Mouse (Mus musculus): ENCODE data around the gene Rxrb. TPM values are rescaled to one million over a fixed set of nuclear protein-coding genes. Genes with fewer than 3 reads are reported as not detected.
A peak's percentile ranks its signal among the peaks of the same experiment; 100 is the strongest.

The Rxrb gene
- polyA plus RNA-seq, 1 experiment from 2014 or later: 28.5 TPM

- Histone ChIP-seq H3K36me3 (ENCODE audit: control insufficient read depth, insufficient read depth, low read length) (peaks cover 22% of the 10 kb centered on the region), H3K4me2 (ENCODE audit: low read length) (peak overlapping the region; percentile 71), H3K4me3 (ENCODE audit: low read depth, low read length) (no peak overlapping the region), H3K4me1 (replicated peaks; ENCODE audit: control insufficient read depth, insufficient read depth, low read length) (peaks cover 56% of the 10 kb centered on the region), H3K27me3 (replicated peaks; ENCODE audit: control insufficient read depth, insufficient read depth, low read length) (no peaks in the 10 kb centered on the region), H3K27ac (ENCODE audit: low read depth) (peak overlapping the region; percentile 66; the same call in 1 of the 2 replicates), H3K9ac (ENCODE audit: low read length) (no peak overlapping the region), H3K9me3 (ENCODE audit: control insufficient read depth, low read length) (no peaks in the 10 kb centered on the region)
- no peak for ATAC-seq (replicated peaks; ENCODE audit: low FRiP score, low TSS enrichment, low read depth)
- 79% methylated on average over 17 of the region's 17 CpGs for WGBS
- no peak for DNase-seq (ENCODE audit: low spot score)
Measured at GRCm38 (mm10) chr17:34028501-34029149, 3.0 kb upstream of the Rxrb start.

- H3K9ac ChIP-seq (ENCODE audit: low read length): 0 out of 2 replicates have a peak overlapping the region, but pooled peaks have one; percentile 8
- H3K27ac ChIP-seq (ENCODE audit: low read depth): no peak overlapping the region
- WGBS: 87% methylated on average over 18 of the region's 18 CpGs
- H3K9me3 ChIP-seq (ENCODE audit: control insufficient read depth, low read length): no peaks in the 10 kb centered on the region
- peak overlapping the region; percentile 82; the same call in 1 of the 2 replicates for H3K4me2 ChIP-seq (ENCODE audit: low read length)
- H3K4me1 ChIP-seq (replicated peaks; ENCODE audit: control insufficient read depth, insufficient read depth, low read length): peaks cover 56% of the 10 kb centered on the region
- DNase-seq (ENCODE audit: low spot score): no peak
- H3K36me3 ChIP-seq (ENCODE audit: control insufficient read depth, insufficient read depth, low read length): peaks cover 28% of the 10 kb centered on the region
- H3K4me3 ChIP-seq (ENCODE audit: low read depth, low read length): no peak overlapping the region
- H3K27me3 ChIP-seq (replicated peaks; ENCODE audit: control insufficient read depth, insufficient read depth, low read length): no peaks in the 10 kb centered on the region
- no peak for ATAC-seq (replicated peaks; ENCODE audit: low FRiP score, low TSS enrichment, low read depth)
Measured at GRCm38 (mm10) chr17:34029150-34029889, 2.3 kb upstream of the Rxrb start.

- ATAC-seq (replicated peaks; ENCODE audit: low FRiP score, low TSS enrichment, low read depth) (no peak), DNase-seq (ENCODE audit: low spot score) (no peak)
- Histone ChIP-seq H3K27me3 (replicated peaks; ENCODE audit: control insufficient read depth, insufficient read depth, low read length) (no peaks in the 10 kb centered on the region), H3K9ac (ENCODE audit: low read length) (peak overlapping the region; percentile 93), H3K4me2 (ENCODE audit: low read length) (peak overlapping the region; percentile 82), H3K27ac (ENCODE audit: low read depth) (no peak overlapping the region), H3K9me3 (ENCODE audit: control insufficient read depth, low read length) (no peaks in the 10 kb centered on the region), H3K4me1 (replicated peaks; ENCODE audit: control insufficient read depth, insufficient read depth, low read length) (peaks cover 56% of the 10 kb centered on the region), H3K36me3 (ENCODE audit: control insufficient read depth, insufficient read depth, low read length) (peaks cover 35% of the 10 kb centered on the region), H3K4me3 (ENCODE audit: low read depth, low read length) (peak overlapping the region; percentile 96)
- WGBS: 68% methylated on average over 21 of the region's 21 CpGs
Measured at GRCm38 (mm10) chr17:34029890-34030595, 1.6 kb upstream of the Rxrb start.

GRCm38 (mm10) chr17:34030861-34031326 lies 718 bp upstream of the Rxrb start:
- peak overlapping the region; percentile 93 for H3K9ac ChIP-seq (ENCODE audit: low read length)
- DNase-seq (ENCODE audit: low spot score) (no peak), ATAC-seq (replicated peaks; ENCODE audit: low FRiP score, low TSS enrichment, low read depth) (no peak)
- peak overlapping the region; percentile 82 for H3K4me2 ChIP-seq (ENCODE audit: low read length)
- H3K36me3 ChIP-seq (ENCODE audit: control insufficient read depth, insufficient read depth, low read length): peaks cover 44% of the 10 kb centered on the region
- 3% methylated on average over 20 of the region's 20 CpGs for WGBS
- no peaks in the 10 kb centered on the region for H3K9me3 ChIP-seq (ENCODE audit: control insufficient read depth, low read length)
- peaks cover 49% of the 10 kb centered on the region for H3K4me1 ChIP-seq (replicated peaks; ENCODE audit: control insufficient read depth, insufficient read depth, low read length)
- no peaks in the 10 kb centered on the region for H3K27me3 ChIP-seq (replicated peaks; ENCODE audit: control insufficient read depth, insufficient read depth, low read length)
- H3K27ac ChIP-seq (ENCODE audit: low read depth): peak overlapping the region; percentile 87
- peak overlapping the region; percentile 96 for H3K4me3 ChIP-seq (ENCODE audit: low read depth, low read length)

GRCm38 (mm10) chr17:34032174-34032632 lies 591 bp downstream of the Rxrb start:
- Histone ChIP-seq H3K9me3 (ENCODE audit: control insufficient read depth, low read length) (no peaks in the 10 kb centered on the region), H3K27me3 (replicated peaks; ENCODE audit: control insufficient read depth, insufficient read depth, low read length) (no peaks in the 10 kb centered on the region), H3K36me3 (ENCODE audit: control insufficient read depth, insufficient read depth, low read length) (peaks cover 57% of the 10 kb centered on the region), H3K4me1 (replicated peaks; ENCODE audit: control insufficient read depth, insufficient read depth, low read length) (peaks cover 36% of the 10 kb centered on the region), H3K4me3 (ENCODE audit: low read depth, low read length) (peak overlapping the region; percentile 96), H3K4me2 (ENCODE audit: low read length) (peak overlapping the region; percentile 64), H3K27ac (ENCODE audit: low read depth) (peak overlapping the region; percentile 93), H3K9ac (ENCODE audit: low read length) (peak overlapping the region; percentile 93)
- under 1% methylated on average over 43 of the region's 48 CpGs for WGBS
- ATAC-seq (replicated peaks; ENCODE audit: low FRiP score, low TSS enrichment, low read depth) (peak; percentile 11; the same call in 1 of the 2 replicates), DNase-seq (ENCODE audit: low spot score) (peak; percentile 69)

GRCm38 (mm10) chr17:34032806-34033205 lies 1.2 kb downstream of the Rxrb start:
- Histone ChIP-seq H3K4me1 (replicated peaks; ENCODE audit: control insufficient read depth, insufficient read depth, low read length) (peaks cover 34% of the 10 kb centered on the region), H3K4me2 (ENCODE audit: low read length) (peak overlapping the region; percentile 64), H3K4me3 (ENCODE audit: low read depth, low read length) (peak overlapping the region; percentile 96), H3K9ac (ENCODE audit: low read length) (peak overlapping the region; percentile 93), H3K27me3 (replicated peaks; ENCODE audit: control insufficient read depth, insufficient read depth, low read length) (no peaks in the 10 kb centered on the region), H3K27ac (ENCODE audit: low read depth) (no peak overlapping the region), H3K36me3 (ENCODE audit: control insufficient read depth, insufficient read depth, low read length) (peaks cover 63% of the 10 kb centered on the region), H3K9me3 (ENCODE audit: control insufficient read depth, low read length) (no peaks in the 10 kb centered on the region)
- ATAC-seq (replicated peaks; ENCODE audit: low FRiP score, low TSS enrichment, low read depth): no peak
- 65% methylated on average over 9 of the region's 9 CpGs for whole genome bisulfite sequencing
- DNase-seq (ENCODE audit: low spot score): no peak

GRCm38 (mm10) chr17:34033441-34033840 lies 1.8 kb downstream of the Rxrb start:
- no peak for ATAC-seq (replicated peaks; ENCODE audit: low FRiP score, low TSS enrichment, low read depth)
- H3K27me3 ChIP-seq (replicated peaks; ENCODE audit: control insufficient read depth, insufficient read depth, low read length): 0 out of 2 replicates have a peak, but pooled peaks cover 2% of the 10 kb centered on the region
- H3K4me3 ChIP-seq (ENCODE audit: low read depth, low read length): no peak overlapping the region
- H3K4me1 ChIP-seq (replicated peaks; ENCODE audit: control insufficient read depth, insufficient read depth, low read length): peaks cover 29% of the 10 kb centered on the region
- H3K9me3 ChIP-seq (ENCODE audit: control insufficient read depth, low read length): no peaks in the 10 kb centered on the region
- 0 out of 2 replicates have a peak overlapping the region, but pooled peaks have one; percentile 93 for H3K9ac ChIP-seq (ENCODE audit: low read length)
- WGBS: 91% methylated on average over 9 of the region's 9 CpGs
- no peak overlapping the region for H3K27ac ChIP-seq (ENCODE audit: low read depth)
- DNase-seq (ENCODE audit: low spot score): no peak
- H3K36me3 ChIP-seq (ENCODE audit: control insufficient read depth, insufficient read depth, low read length): peaks cover 63% of the 10 kb centered on the region
- H3K4me2 ChIP-seq (ENCODE audit: low read length): peak overlapping the region; percentile 64; the same call in 1 of the 2 replicates

- peaks cover 28% of the 10 kb centered on the region for H3K4me1 ChIP-seq (replicated peaks; ENCODE audit: control insufficient read depth, insufficient read depth, low read length)
- DNase-seq (ENCODE audit: low spot score): peak; percentile 81
Measured at GRCm38 (mm10) chr17:34034064-34034463, 2.5 kb downstream of the Rxrb start.

More at GRCm38 (mm10) chr17:34034064-34034463, 2.5 kb downstream of the Rxrb start:
- Histone ChIP-seq H3K4me2 (ENCODE audit: low read length) (no peak overlapping the region), H3K27ac (ENCODE audit: low read depth) (no peak overlapping the region), H3K9me3 (ENCODE audit: control insufficient read depth, low read length) (no peaks in the 10 kb centered on the region), H3K36me3 (ENCODE audit: control insufficient read depth, insufficient read depth, low read length) (peaks cover 57% of the 10 kb centered on the region), H3K9ac (ENCODE audit: low read length) (no peak overlapping the region), H3K4me3 (ENCODE audit: low read depth, low read length) (no peak overlapping the region), H3K27me3 (replicated peaks; ENCODE audit: control insufficient read depth, insufficient read depth, low read length) (peaks cover 2% of the 10 kb centered on the region; the same call in 1 of the 2 replicates)
- ATAC-seq (replicated peaks; ENCODE audit: low FRiP score, low TSS enrichment, low read depth): no peak
- WGBS: 76% methylated on average over 10 of the region's 10 CpGs
